Mouse (Mus musculus): Measurements from ENCODE around the gene Raly. TPM values are rescaled to one million over a fixed set of nuclear protein-coding genes. Genes with fewer than 3 reads are reported as not detected.
A peak's percentile ranks its signal among the peaks of the same experiment; 100 is the strongest.
"Not testable (repeated sequence)": the region's sequence is repeated elsewhere in the genome, so short reads cannot be mapped to it uniquely, and the experiment has no call there.

Gene Raly
- polyA plus RNA-seq, 1 experiment = 178 TPM

DNA sequence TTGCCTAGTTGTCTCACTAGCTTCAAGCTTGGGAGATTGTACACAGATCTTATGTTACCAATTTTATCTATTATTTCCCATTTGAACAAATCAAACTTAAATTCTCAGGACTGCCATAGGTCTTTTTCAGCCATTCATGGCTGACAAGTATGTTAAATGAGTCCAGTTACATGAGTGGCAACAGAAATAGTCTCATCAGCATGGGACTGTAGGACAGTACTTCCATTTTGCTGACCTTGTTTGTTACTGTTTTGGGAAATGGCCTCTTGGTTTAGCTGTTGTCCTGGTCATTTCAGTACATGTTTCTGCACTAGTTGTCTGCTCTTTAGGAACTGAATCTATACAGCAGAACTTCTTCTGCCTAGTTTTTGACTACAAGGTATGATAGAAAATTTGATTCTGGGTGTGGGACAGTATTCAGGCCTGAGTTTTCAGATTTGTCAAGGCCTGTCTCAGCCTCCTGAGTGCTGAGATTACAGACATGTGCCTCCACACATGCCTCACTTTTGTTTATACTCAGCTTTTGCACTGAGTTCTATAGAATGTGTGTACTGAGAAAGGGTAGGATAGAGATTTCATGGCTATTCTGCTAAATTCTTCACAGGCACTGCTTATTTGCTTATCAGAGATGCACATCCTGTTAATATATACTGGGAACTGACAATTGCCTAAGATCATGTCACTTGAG, 79.2 kb downstream of the Raly start:
- TF ChIP-seq CTCF (IDR thresholded peaks at IDR 0.05; ENCODE audit: extremely low read depth, insufficient read length, insufficient replicate concordance, low read depth, low read length) = no peak
- TF ChIP-seq POLR2A (IDR thresholded peaks at IDR 0.05; ENCODE audit: low read depth, low read length) = no peak
- Histone ChIP-seq H3K27ac (ENCODE audit: insufficient read depth, low read depth, low read length) (no peak overlapping the region), H3K36me3 (ENCODE audit: control insufficient read depth, insufficient read depth, low read length) (peaks cover 61% of the 10 kb centered on the region), H3K27me3 (ENCODE audit: control insufficient read depth, insufficient read depth, low read length) (no peaks in the 10 kb centered on the region), H3K4me3 (ENCODE audit: low read depth, low read length) (no peak overlapping the region), H3K4me1 (ENCODE audit: control insufficient read depth, insufficient read depth, insufficient read length, low read length) (no peaks in the 10 kb centered on the region)

- no peak overlapping the region for H3K4me3 ChIP-seq (ENCODE audit: low read depth, low read length)
- H3K27ac ChIP-seq (ENCODE audit: insufficient read depth, low read depth, low read length) = no peak overlapping the region
- 86% methylated on average over 2 of the region's 2 CpGs for WGBS
- peaks cover 39% of the 10 kb centered on the region for H3K36me3 ChIP-seq (ENCODE audit: control insufficient read depth, insufficient read depth, low read length)
- no peak for TF ChIP-seq CTCF (IDR thresholded peaks at IDR 0.05; ENCODE audit: extremely low read depth, insufficient read length, insufficient replicate concordance, low read depth, low read length)
- no peak for TF ChIP-seq POLR2A (IDR thresholded peaks at IDR 0.05; ENCODE audit: low read depth, low read length)
- peaks cover 3% of the 10 kb centered on the region; the same call in 1 of the 2 replicates for H3K4me1 ChIP-seq (ENCODE audit: control insufficient read depth, insufficient read depth, insufficient read length, low read length)
- H3K27me3 ChIP-seq (ENCODE audit: control insufficient read depth, insufficient read depth, low read length) = no peaks in the 10 kb centered on the region
Measured at GRCm38 (mm10) chr2:154876621-154877020, 85.7 kb downstream of the Raly start.

GRCm38 (mm10) chr2:154891585-154891984, 100.7 kb downstream of the Raly start:
- Histone ChIP-seq H3K4me1 (ENCODE audit: control insufficient read depth, insufficient read depth, insufficient read length, low read length) (no peaks in the 10 kb centered on the region), H3K36me3 (ENCODE audit: control insufficient read depth, insufficient read depth, low read length) (peaks cover 11% of the 10 kb centered on the region), H3K4me3 (ENCODE audit: low read depth, low read length) (peak overlapping the region; percentile 92; the same call in 1 of the 2 replicates), H3K27ac (ENCODE audit: insufficient read depth, low read depth, low read length) (no peak overlapping the region), H3K27me3 (ENCODE audit: control insufficient read depth, insufficient read depth, low read length) (no peaks in the 10 kb centered on the region)
- TF ChIP-seq POLR2A (IDR thresholded peaks at IDR 0.05; ENCODE audit: low read depth, low read length) (no peak), CTCF (IDR thresholded peaks at IDR 0.05; ENCODE audit: extremely low read depth, insufficient read length, insufficient replicate concordance, low read depth, low read length) (no peak)
- 4% methylated on average over 2 of the region's 2 CpGs for WGBS

DNA sequence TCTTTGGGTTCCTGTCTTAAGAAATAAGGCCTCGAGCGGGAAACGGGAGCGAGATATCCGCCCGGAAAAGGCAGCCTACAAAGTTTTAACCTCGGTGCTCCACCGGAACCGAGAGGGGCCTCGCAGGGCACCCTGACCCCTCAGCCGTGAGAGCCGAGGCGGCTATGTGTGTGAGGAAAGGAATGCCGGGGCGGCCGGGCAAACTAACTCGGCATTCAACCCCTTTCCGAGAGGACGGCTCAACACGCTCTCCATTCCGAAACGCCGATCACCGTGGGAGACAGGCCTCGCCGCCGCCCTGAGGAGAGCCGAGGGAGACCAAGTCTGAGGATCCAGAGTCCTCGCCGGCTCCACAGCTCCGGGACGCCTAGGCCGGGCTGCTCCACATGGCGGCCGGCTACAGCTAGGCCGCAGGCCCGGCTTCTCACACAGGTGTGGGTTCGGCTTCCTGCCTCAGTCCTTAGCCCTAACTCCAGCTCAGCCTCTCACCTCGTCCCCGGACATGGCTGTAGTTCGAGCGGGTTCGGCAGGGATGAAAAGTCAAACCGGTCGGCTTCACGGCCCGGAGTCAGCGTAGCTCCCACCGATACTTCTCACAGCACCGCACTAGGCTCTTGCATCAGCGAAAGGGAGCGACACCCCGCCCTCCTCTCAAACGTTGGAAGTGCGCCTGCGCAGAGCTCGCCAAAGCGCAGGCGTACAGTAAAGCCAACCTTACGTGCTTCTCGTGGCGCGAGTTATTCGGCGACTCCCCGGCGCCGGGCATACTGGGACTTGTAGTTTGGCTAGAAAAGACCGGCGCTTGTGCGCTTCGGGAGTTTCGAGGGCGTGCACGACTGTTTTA, 101.5 kb downstream of the Raly start, which contains the start of gene Eif2s2:
Gene Eif2s2, minus strand, starts transcription at position 735 of the 844 bp plus-strand sequence.
- Histone ChIP-seq H3K27me3 (ENCODE audit: control insufficient read depth, insufficient read depth, low read length) (no peaks in the 10 kb centered on the region), H3K27ac (ENCODE audit: insufficient read depth, low read depth, low read length) (peak within 1 kb of the TSS; percentile 76), H3K4me3 (ENCODE audit: low read depth, low read length) (peak within 1 kb of the TSS; percentile 92), H3K4me1 (ENCODE audit: control insufficient read depth, insufficient read depth, insufficient read length, low read length) (no peaks in the 10 kb centered on the region), H3K36me3 (ENCODE audit: control insufficient read depth, insufficient read depth, low read length) (peaks cover 6% of the 10 kb centered on the region)
- peak; percentile 67 for TF ChIP-seq POLR2A (IDR thresholded peaks at IDR 0.05; ENCODE audit: low read depth, low read length)
- no peak for TF ChIP-seq CTCF (IDR thresholded peaks at IDR 0.05; ENCODE audit: extremely low read depth, insufficient read length, insufficient replicate concordance, low read depth, low read length)
- under 1% methylated on average over 75 of the region's 75 CpGs for WGBS

DNA sequence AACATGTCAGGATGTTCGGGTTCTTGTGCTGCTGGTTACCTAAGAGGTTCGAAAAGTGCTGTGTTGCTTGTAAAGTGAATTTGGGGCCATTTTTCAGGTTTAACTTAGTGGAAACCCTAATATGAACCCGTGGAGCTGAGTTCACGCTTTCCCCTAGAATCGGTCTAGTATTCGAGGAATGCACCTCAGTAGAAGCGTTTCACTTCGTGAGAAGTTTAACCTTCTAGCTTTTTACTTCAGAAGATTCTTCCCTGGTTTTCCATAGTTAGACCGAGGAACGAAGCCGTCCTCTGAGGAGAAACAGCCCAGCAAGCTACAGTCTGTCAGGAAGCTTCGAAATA, 102.1 kb downstream of the Raly start:
- H3K4me3 ChIP-seq (ENCODE audit: low read depth, low read length) = peak overlapping the region; percentile 50
- TF ChIP-seq POLR2A (IDR thresholded peaks at IDR 0.05; ENCODE audit: low read depth, low read length) (no peak), CTCF (IDR thresholded peaks at IDR 0.05; ENCODE audit: extremely low read depth, insufficient read length, insufficient replicate concordance, low read depth, low read length) (no peak)
- 0 out of 2 replicates have a peak overlapping the region, but pooled peaks have one; percentile 26 for H3K27ac ChIP-seq (ENCODE audit: insufficient read depth, low read depth, low read length)
- WGBS = 6% methylated on average over 12 of the region's 12 CpGs
- no peaks in the 10 kb centered on the region for H3K4me1 ChIP-seq (ENCODE audit: control insufficient read depth, insufficient read depth, insufficient read length, low read length)
- no peaks in the 10 kb centered on the region for H3K27me3 ChIP-seq (ENCODE audit: control insufficient read depth, insufficient read depth, low read length)
- peaks cover under 1% of the 10 kb centered on the region; the same call in 1 of the 2 replicates for H3K36me3 ChIP-seq (ENCODE audit: control insufficient read depth, insufficient read depth, low read length)

- Histone ChIP-seq H3K27ac (ENCODE audit: insufficient read depth, low read depth, low read length) (no peak overlapping the region), H3K4me1 (ENCODE audit: control insufficient read depth, insufficient read depth, insufficient read length, low read length) (no peaks in the 10 kb centered on the region), H3K27me3 (ENCODE audit: control insufficient read depth, insufficient read depth, low read length) (no peaks in the 10 kb centered on the region), H3K36me3 (ENCODE audit: control insufficient read depth, insufficient read depth, low read length) (no peaks in the 10 kb centered on the region), H3K4me3 (ENCODE audit: low read depth, low read length) (no peak overlapping the region)
- TF ChIP-seq POLR2A (IDR thresholded peaks at IDR 0.05; ENCODE audit: low read depth, low read length) (no peak), CTCF (IDR thresholded peaks at IDR 0.05; ENCODE audit: extremely low read depth, insufficient read length, insufficient replicate concordance, low read depth, low read length) (no peak)
- 78% methylated on average over 4 of the region's 4 CpGs for WGBS
Measured at GRCm38 (mm10) chr2:154893548-154893947, 102.7 kb downstream of the Raly start.

- H3K4me3 ChIP-seq (ENCODE audit: low read depth, low read length); H3K36me3 ChIP-seq (ENCODE audit: control insufficient read depth, insufficient read depth, low read length); H3K4me1 ChIP-seq (ENCODE audit: control insufficient read depth, insufficient read depth, insufficient read length, low read length); H3K27me3 ChIP-seq (ENCODE audit: control insufficient read depth, insufficient read depth, low read length); H3K27ac ChIP-seq (ENCODE audit: insufficient read depth, low read depth, low read length): not testable (repeated sequence)
- 61% methylated on average over 8 of the region's 8 CpGs for WGBS
Measured at GRCm38 (mm10) chr2:154899004-154899403, 108.1 kb downstream of the Raly start.

- H3K4me3 ChIP-seq (ENCODE audit: low read depth, low read length); H3K36me3 ChIP-seq (ENCODE audit: control insufficient read depth, insufficient read depth, low read length); H3K27me3 ChIP-seq (ENCODE audit: control insufficient read depth, insufficient read depth, low read length); H3K27ac ChIP-seq (ENCODE audit: insufficient read depth, low read depth, low read length); H3K4me1 ChIP-seq (ENCODE audit: control insufficient read depth, insufficient read depth, insufficient read length, low read length): not testable (repeated sequence)
- WGBS = 61% methylated on average over 4 of the region's 4 CpGs
Measured at GRCm38 (mm10) chr2:154899412-154899811, 108.5 kb downstream of the Raly start.
